Comparison of ENCODE assay signal across 12 mouse cellular contexts in genomic region chr6:105940591-105940990, GRCm38 (mm10).
DNase-seq lines count a peak whose midpoint lies in the region; ATAC-seq and TF ChIP-seq lines count a peak whose summit lies in the region.
"Had no signal": no experiment of that assay in that cellular context is flagged by ENCODE, and none has a peak within 500 bp of the region (broad histone marks: within the 10 kb centered on the region; RNA-seq: fewer than 3 reads in every experiment).

No protein-coding gene starts in this region.

- H3K36me3 ChIP-seq in forebrain, postnatal 0 days (ENCODE audit: insufficient read depth), result no peaks in the 10 kb centered on the region
- H3K36me3 ChIP-seq in forebrain, embryonic 12.5 days (replicated peaks), result no peaks in the 10 kb centered on the region
- H3K36me3 ChIP-seq: heart, embryonic 15.5 days; hindbrain, embryonic 12.5 days; neural tube, embryonic 12.5 days had no signal

- no peak overlapping the region for H3K4me2 ChIP-seq in forebrain, postnatal 0 days (ENCODE audit: low read depth)
- H3K4me2 ChIP-seq in forebrain, embryonic 12.5 days, result no peak overlapping the region
- H3K4me2 ChIP-seq: heart, embryonic 15.5 days; hindbrain, embryonic 12.5 days; neural tube, embryonic 12.5 days had no signal

- H3K27ac ChIP-seq in forebrain, postnatal 0 days (ENCODE audit: low read depth, low read length), result no peak overlapping the region
- H3K27ac ChIP-seq in forebrain, embryonic 12.5 days, result no peak overlapping the region
- H3K27ac ChIP-seq: heart, embryonic 15.5 days; hindbrain, embryonic 12.5 days; neural tube, embryonic 12.5 days had no signal

- H3K9me3 ChIP-seq in forebrain, postnatal 0 days (ENCODE audit: low read length), result no peaks in the 10 kb centered on the region
- H3K9me3 ChIP-seq in forebrain, embryonic 12.5 days, result no peaks in the 10 kb centered on the region
- H3K9me3 ChIP-seq: heart, embryonic 15.5 days; hindbrain, embryonic 12.5 days; neural tube, embryonic 12.5 days had no signal

- H3K27me3 ChIP-seq in forebrain, postnatal 0 days (ENCODE audit: insufficient read depth, low read length), result no peaks in the 10 kb centered on the region
- H3K27me3 ChIP-seq in forebrain, embryonic 12.5 days, result no peaks in the 10 kb centered on the region
- H3K27me3 ChIP-seq: heart, embryonic 15.5 days; hindbrain, embryonic 12.5 days; neural tube, embryonic 12.5 days had no signal

- no peak overlapping the region for H3K9ac ChIP-seq in forebrain, postnatal 0 days
- no peak overlapping the region for H3K9ac ChIP-seq in forebrain, embryonic 12.5 days
- H3K9ac ChIP-seq: heart, embryonic 15.5 days; hindbrain, embryonic 12.5 days; neural tube, embryonic 12.5 days had no signal

- no peaks in the 10 kb centered on the region for H3K4me1 ChIP-seq in forebrain, postnatal 0 days (ENCODE audit: insufficient read depth)
- no peaks in the 10 kb centered on the region for H3K4me1 ChIP-seq in forebrain, embryonic 12.5 days
- H3K4me1 ChIP-seq: heart, embryonic 15.5 days; hindbrain, embryonic 12.5 days; neural tube, embryonic 12.5 days had no signal

- ATAC-seq in forebrain, postnatal 0 days, result peak; percentile 84
- ATAC-seq in forebrain, embryonic 12.5 days (ENCODE audit: low FRiP score), result no peak
- no peak for ATAC-seq in activated CD4-positive, CD25-positive, alpha-beta regulatory T cell, adult 4 months
- ATAC-seq: intestine, embryonic 16.5 days had no signal

- H3K4me3 ChIP-seq in forebrain, postnatal 0 days (ENCODE audit: low read depth, low read length), result no peak overlapping the region
- H3K4me3 ChIP-seq in forebrain, embryonic 12.5 days (replicated peaks), result no peak overlapping the region
- H3K4me3 ChIP-seq: heart, embryonic 15.5 days; hindbrain, embryonic 12.5 days; neural tube, embryonic 12.5 days had no signal

- no peak for TF ChIP-seq CTCF in forebrain, postnatal 0 days (IDR thresholded peaks at IDR 0.05; ENCODE audit: low read depth)

- DNase-seq in forebrain, postnatal 0 days, result peak; percentile 26
- peak; percentile 43 for DNase-seq in right cerebral cortex, adult 18-20 months
- no peak for DNase-seq in right cerebral cortex, postnatal 14 days
- peak; percentile 27 to 30 for DNase-seq in cerebellum, postnatal 25 days
- DNase-seq in kidney, postnatal 36 days, result no peak
- DNase-seq: heart, adult 11 months had no signal

Comparison
In these comparisons a context has a peak if more than half of its experiments do, and no peak if none do; other contexts are left out.
1. DNase-seq: peak in forebrain, postnatal 0 days (single experiment), right cerebral cortex, adult 18-20 months (single experiment) and cerebellum, postnatal 25 days (2 of 2); none in right cerebral cortex, postnatal 14 days (single experiment) and kidney, postnatal 36 days (0 of 2).